Comparison of ENCODE assay signal across 8 mouse cellular contexts in genomic region chr11:23124198-23124951, GRCm38 (mm10).
DNase-seq lines count a peak whose midpoint lies in the region; ATAC-seq lines count a peak whose summit lies in the region.

No protein-coding gene starts in this region.

- ATAC-seq in forebrain, embryonic 15.5 days (replicated peaks): peak; percentile 99
- peak; percentile 98 for ATAC-seq in hindbrain, embryonic 13.5 days (ENCODE audit: low FRiP score)
- peak; percentile 84 for ATAC-seq in limb, embryonic 12.5 days (ENCODE audit: insufficient number of reproducible peaks, insufficient read depth, low FRiP score, low TSS enrichment, low read depth)
- ATAC-seq in midbrain, embryonic 12.5 days (ENCODE audit: low FRiP score, low read depth): peak; percentile 98

- no peaks in the 10 kb centered on the region for H3K27me3 ChIP-seq in forebrain, embryonic 15.5 days
- H3K27me3 ChIP-seq in hindbrain, embryonic 13.5 days: no peaks in the 10 kb centered on the region
- no peaks in the 10 kb centered on the region for H3K27me3 ChIP-seq in limb, embryonic 12.5 days
- no peaks in the 10 kb centered on the region for H3K27me3 ChIP-seq in midbrain, embryonic 12.5 days
- H3K27me3 ChIP-seq in splenic B cell, adult 2 months (ENCODE audit: control insufficient read depth, insufficient read depth, low read length, poor library complexity, severe bottlenecking): no peaks in the 10 kb centered on the region

- H3K27ac ChIP-seq in forebrain, embryonic 15.5 days (replicated peaks): no peak overlapping the region
- no peak overlapping the region for H3K27ac ChIP-seq in hindbrain, embryonic 13.5 days
- H3K27ac ChIP-seq in limb, embryonic 12.5 days: no peak overlapping the region
- no peak overlapping the region for H3K27ac ChIP-seq in midbrain, embryonic 12.5 days (replicated peaks)

- no peaks in the 10 kb centered on the region for H3K36me3 ChIP-seq in forebrain, embryonic 15.5 days
- H3K36me3 ChIP-seq in hindbrain, embryonic 13.5 days: no peaks in the 10 kb centered on the region
- no peaks in the 10 kb centered on the region for H3K36me3 ChIP-seq in limb, embryonic 12.5 days
- H3K36me3 ChIP-seq in midbrain, embryonic 12.5 days: no peaks in the 10 kb centered on the region
- no peaks in the 10 kb centered on the region for H3K36me3 ChIP-seq in splenic B cell, adult 2 months (ENCODE audit: control insufficient read depth, insufficient read depth, low read length, poor library complexity, severe bottlenecking)

- peak overlapping the region; percentile 58 for H3K4me2 ChIP-seq in forebrain, embryonic 15.5 days (replicated peaks)
- H3K4me2 ChIP-seq in hindbrain, embryonic 13.5 days: peak overlapping the region; percentile 72
- peak overlapping the region; percentile 61 for H3K4me2 ChIP-seq in limb, embryonic 12.5 days
- H3K4me2 ChIP-seq in midbrain, embryonic 12.5 days (replicated peaks): peak overlapping the region; percentile 64

- H3K9ac ChIP-seq in forebrain, embryonic 15.5 days (replicated peaks): peak overlapping the region; percentile 27; the same call in 1 of the 2 replicates
- H3K9ac ChIP-seq in hindbrain, embryonic 13.5 days: peak overlapping the region; percentile 60; the same call in 1 of the 2 replicates
- H3K9ac ChIP-seq in limb, embryonic 12.5 days (replicated peaks): no peak overlapping the region; the same call in 1 of the 2 replicates
- H3K9ac ChIP-seq in midbrain, embryonic 12.5 days (replicated peaks): peak overlapping the region; percentile 53

- peak overlapping the region; percentile 43 for H3K4me3 ChIP-seq in forebrain, embryonic 15.5 days
- H3K4me3 ChIP-seq in hindbrain, embryonic 13.5 days: peak overlapping the region; percentile 40
- peak overlapping the region; percentile 34 for H3K4me3 ChIP-seq in limb, embryonic 12.5 days (replicated peaks)
- H3K4me3 ChIP-seq in midbrain, embryonic 12.5 days: peak overlapping the region; percentile 40

- WGBS in forebrain, embryonic 15.5 days: 3% methylated on average over 25 of the region's 25 CpGs
- 4% methylated on average over 24 of the region's 25 CpGs for WGBS in hindbrain, embryonic 13.5 days
- 5% methylated on average over 24 of the region's 25 CpGs for WGBS in limb, embryonic 12.5 days
- 3% methylated on average over 22 of the region's 25 CpGs for WGBS in midbrain, embryonic 12.5 days

- peak; percentile 5 for DNase-seq in left cerebral cortex, adult 8-10 months (ENCODE audit: low spot score in 2 of 2)
- DNase-seq in left cerebral cortex, adult 9 months (ENCODE audit: low spot score in 2 of 2): no peak
- peak; percentile 64 for DNase-seq in c-Kit-positive CD71-positive TER-119-negative erythroid progenitor cells, embryonic 14.5 days (ENCODE audit: low read depth)
- peak; percentile 46 for DNase-seq in splenic B cell, adult 2 months (ENCODE audit: low read depth, low spot score)

- no peaks in the 10 kb centered on the region for H3K9me3 ChIP-seq in forebrain, embryonic 15.5 days
- no peaks in the 10 kb centered on the region for H3K9me3 ChIP-seq in hindbrain, embryonic 13.5 days
- no peaks in the 10 kb centered on the region for H3K9me3 ChIP-seq in limb, embryonic 12.5 days
- no peaks in the 10 kb centered on the region for H3K9me3 ChIP-seq in midbrain, embryonic 12.5 days

- peaks cover 9% of the 10 kb centered on the region for H3K4me1 ChIP-seq in forebrain, embryonic 15.5 days
- peaks cover 8% of the 10 kb centered on the region for H3K4me1 ChIP-seq in hindbrain, embryonic 13.5 days (replicated peaks)
- no peaks in the 10 kb centered on the region for H3K4me1 ChIP-seq in limb, embryonic 12.5 days (replicated peaks)
- peaks cover 4% of the 10 kb centered on the region; the same call in 1 of the 2 replicates for H3K4me1 ChIP-seq in midbrain, embryonic 12.5 days

Comparison
In these comparisons a context has a peak if more than half of its experiments do, and no peak if none do; other contexts are left out.
1. DNase-seq: peak in left cerebral cortex, adult 8-10 months (2 of 2), c-Kit-positive CD71-positive TER-119-negative erythroid progenitor cells, embryonic 14.5 days (single experiment) and splenic B cell, adult 2 months (single experiment); none in left cerebral cortex, adult 9 months (0 of 2).
2. Peak in every context shown above with its lines, with median percentiles within 50 percentile points of each other: ATAC-seq, H3K4me2 ChIP-seq and H3K4me3 ChIP-seq.